Mouse (Mus musculus) CH12.LX (cell line): ENCODE data around the gene Phlpp2. TPM values are rescaled to one million over a fixed set of nuclear protein-coding genes. Genes with fewer than 3 reads are reported as not detected.

Experiments used
- DNase-seq: peaks from one replicate; pipeline ENCODE4 v3.0.0-alpha.2; 2013; ENCODE audit errors: extremely low read depth
- H3K27ac ChIP-seq: 2 replicates; pipeline ENCODE4 v1.5.1; 2012; ENCODE audit warnings: low read depth, mild to moderate bottlenecking, control low read depth, moderate library complexity; ENCODE audit not compliant: insufficient read depth
- H3K27me3 ChIP-seq: replicated peaks from 2 replicates; pipeline ENCODE3; 2012; ENCODE audit warnings: inconsistent platforms
- H3K36me3 ChIP-seq, 2 experiments: replicated peaks in 1 of 2; 2 replicates each; pipeline versions ENCODE3 to v1.6.1; 2012; ENCODE audit warnings: inconsistent platforms in 1 of 2, low read length in 1 of 2, mild to moderate bottlenecking in 1 of 2, mixed read lengths in 1 of 2, moderate library complexity in 1 of 2; ENCODE audit not compliant: control insufficient read depth in 1 of 2, insufficient read depth in 1 of 2
- H3K4me1 ChIP-seq, 2 experiments: 2 replicates each; pipeline ENCODE4 v1.6.1; 2012; ENCODE audit warnings: inconsistent platforms in 1 of 2, moderate library complexity in 1 of 2; ENCODE audit not compliant: insufficient read depth in 2 of 2, control insufficient read depth in 1 of 2
- H3K4me2 ChIP-seq: 2 replicates; pipeline ENCODE4 v1.6.1; 2012; ENCODE audit warnings: low read depth, mild to moderate bottlenecking, control low read depth; ENCODE audit not compliant: poor library complexity, insufficient read depth, severe bottlenecking
- H3K4me3 ChIP-seq, 3 experiments: fragments of 150-350 bp in 1 of 3; sonication (generic) in 1 of 3; replicated peaks in 1 of 3; 2 replicates each; pipeline versions ENCODE3 to v1.5.1; 2011 to 2012; ENCODE audit warnings: low read depth in 2 of 3, low read length in 2 of 3, mild to moderate bottlenecking in 2 of 3, moderate library complexity in 2 of 3, control low read depth in 1 of 3, improper control_type of control experiment in 1 of 3, inconsistent platforms in 1 of 3, mixed read lengths in 1 of 3; ENCODE audit not compliant: poor library complexity in 1 of 3
- H3K79me2 ChIP-seq: replicated peaks from 2 replicates; pipeline ENCODE4 v1.6.1; 2012; ENCODE audit warnings: mild to moderate bottlenecking, moderate library complexity; ENCODE audit not compliant: control insufficient read depth, poor library complexity, insufficient read depth, severe bottlenecking; ENCODE audit errors: extremely low read depth
- H3K9ac ChIP-seq: 2 replicates; pipeline ENCODE4 v1.6.1; 2012; ENCODE audit warnings: low read depth, mild to moderate bottlenecking, control low read depth, moderate library complexity; ENCODE audit not compliant: insufficient read depth
- H3K9me3 ChIP-seq: replicated peaks from 2 replicates; pipeline ENCODE3; 2012; ENCODE audit warnings: low read length, inconsistent platforms, mixed read lengths
- BHLHE40 ChIP-seq: IDR thresholded peaks from 2 replicates; pipeline ENCODE4 v1.6.1; 2011; ENCODE audit warnings: mild to moderate bottlenecking, low read depth, low read length, improper control_type of control experiment
- CHD1 ChIP-seq: IDR thresholded peaks from 2 replicates; pipeline ENCODE4 v1.6.1; 2012; ENCODE audit warnings: low read depth, low read length, improper control_type of control experiment, inconsistent platforms
- CTCF ChIP-seq, 2 experiments: IDR thresholded peaks in 1 of 2; conservative IDR thresholded peaks in 1 of 2; 2 replicates each; pipeline ENCODE4 v1.5.1; 2011 to 2012; ENCODE audit warnings: low read depth in 2 of 2, low read length in 2 of 2, improper control_type of control experiment in 1 of 2, inconsistent platforms in 1 of 2, mild to moderate bottlenecking in 1 of 2, moderate library complexity in 1 of 2
- HCFC1 ChIP-seq: IDR thresholded peaks from 2 replicates; pipeline ENCODE4 v1.6.1; 2012; ENCODE audit warnings: low read depth, mild to moderate bottlenecking, inconsistent platforms, low read length, improper control_type of control experiment
- KAT2A ChIP-seq: IDR thresholded peaks from 2 replicates; pipeline ENCODE4 v1.6.1; 2012; ENCODE audit warnings: low read length, improper control_type of control experiment, inconsistent platforms; ENCODE audit not compliant: insufficient replicate concordance
- MAX ChIP-seq: IDR thresholded peaks from 2 replicates; pipeline ENCODE4 v1.6.1; 2011; ENCODE audit warnings: low read length, improper control_type of control experiment
- MAZ ChIP-seq: IDR thresholded peaks from 2 replicates; pipeline ENCODE4 v1.6.1; 2012; ENCODE audit warnings: low read depth, mild to moderate bottlenecking, inconsistent platforms, low read length, improper control_type of control experiment, moderate library complexity
- MXI1 ChIP-seq: IDR thresholded peaks from 2 replicates; pipeline ENCODE4 v1.6.1; 2011; ENCODE audit warnings: mild to moderate bottlenecking, low read depth, low read length, improper control_type of control experiment
- MYC ChIP-seq: IDR thresholded peaks from 2 replicates; pipeline ENCODE4 v1.6.1; 2011; ENCODE audit warnings: low read depth, mild to moderate bottlenecking, improper control_type of control experiment, low read length
- NELFE ChIP-seq: IDR thresholded peaks from 2 replicates; pipeline ENCODE4 v1.6.1; 2011; ENCODE audit warnings: low read depth, low read length, improper control_type of control experiment
- NRF1 ChIP-seq: IDR thresholded peaks from 2 replicates; pipeline ENCODE4 v1.6.1; 2014; ENCODE audit warnings: low read depth, mild to moderate bottlenecking, inconsistent platforms, low read length, improper control_type of control experiment, moderate library complexity
- RAD21 ChIP-seq: IDR thresholded peaks from 2 replicates; pipeline ENCODE4 v1.6.1; 2011; ENCODE audit warnings: low read depth, mild to moderate bottlenecking, low read length, improper control_type of control experiment, moderate library complexity
- RCOR1 ChIP-seq: conservative IDR thresholded peaks from 2 replicates; pipeline ENCODE4 v1.6.1; 2012; ENCODE audit warnings: low read depth, mild to moderate bottlenecking, inconsistent platforms, low read length, improper control_type of control experiment
- SMC3 ChIP-seq: IDR thresholded peaks from 2 replicates; pipeline ENCODE4 v1.6.1; 2011; ENCODE audit warnings: low read depth, low read length, improper control_type of control experiment
- TBP ChIP-seq: conservative IDR thresholded peaks from 2 replicates; pipeline ENCODE4 v1.6.1; 2011; ENCODE audit warnings: low read depth, low read length, improper control_type of control experiment
- USF1 ChIP-seq: IDR thresholded peaks from 2 replicates; pipeline ENCODE4 v1.6.1; 2014; ENCODE audit warnings: low read depth, mild to moderate bottlenecking, inconsistent platforms, low read length, improper control_type of control experiment
- USF2 ChIP-seq: conservative IDR thresholded peaks from 2 replicates; pipeline ENCODE4 v1.6.1; 2011; ENCODE audit warnings: low read depth, low read length, improper control_type of control experiment
- ZC3H11A ChIP-seq: IDR thresholded peaks from 2 replicates; pipeline ENCODE4 v1.6.1; 2012; ENCODE audit warnings: low read depth, mild to moderate bottlenecking, inconsistent platforms, low read length, improper control_type of control experiment
- ZKSCAN1 ChIP-seq: IDR thresholded peaks from 2 replicates; pipeline ENCODE4 v1.6.1; 2012; ENCODE audit warnings: low read depth, inconsistent platforms, low read length, improper control_type of control experiment, borderline replicate concordance
- dilution Hi-C: fragments of 300-500 bp; cut with MboI; formaldehyde crosslinking; loops from 2 replicates; pipeline ENCODE4 v1.14.3; 2020; ENCODE audit warnings: low sequenced_read_pairs; ENCODE audit not compliant: extremely low pct_unique_long_range_greater_than_20kb, extremely low pct_ligation_motif_present
- in situ Hi-C: fragments of 300-500 bp; cut with MboI; formaldehyde crosslinking; loops from 3 replicates; pipeline ENCODE4 v1.14.3; 2019; ENCODE audit warnings: low sequenced_read_pairs, low pct_ligation_motif_present, low pct_unique_long_range_greater_than_20kb, mixed read lengths
- polyA plus RNA-seq: library from polyadenylated mRNA; unstranded; fragments of >175 nt; gene quantifications from 2 replicates; pipeline ENCODE4 v1.2.1, GENCODE M21; 2012; ENCODE audit warnings: low read depth; ENCODE audit not compliant: insufficient read length
- total RNA-seq, 2 experiments: library from RNA; depleted of rRNA; stranded (reverse); fragments of 300-350 nt in 1 of 2; fragments of >200 nt in 1 of 2; gene quantifications; 2 replicates each; pipeline ENCODE4 v1.2.3; 2012 to 2014

Gene Phlpp2
- total and polyA plus RNA-seq, 3 experiments, result 3.1 to 9.2 (median 3.5) TPM

GRCm38 (mm10) chr8:109839822-109840221, 28.5 kb upstream of the Phlpp2 start:
- H3K4me2 ChIP-seq, result no peak overlapping the region
- in situ Hi-C loops (no loop called here), dilution Hi-C loops (no loop called here)
- TF ChIP-seq ZKSCAN1, result no peak
- TF ChIP-seq ZC3H11A, result no peak
- TF ChIP-seq MYC, result no peak
- TF ChIP-seq RAD21, result no peak
- TF ChIP-seq USF1, result no peak
- TF ChIP-seq CTCF (conservative IDR thresholded peaks at IDR 0.05 in 1 of 2, IDR thresholded peaks at IDR 0.05 in 1 of 2; ENCODE audit: low read depth in 2 of 2, low read length in 2 of 2), result no peak
- no peak for TF ChIP-seq MAX
- no peak for TF ChIP-seq TBP
- TF ChIP-seq USF2, result no peak
- H3K27ac ChIP-seq, result no peak overlapping the region
- H3K79me2 ChIP-seq, result no peaks in the 10 kb centered on the region
- H3K27me3 ChIP-seq, result no peaks in the 10 kb centered on the region
- peaks cover 36 to 67% of the 10 kb centered on the region in 2 experiments for H3K36me3 ChIP-seq
- no peaks in the 10 kb centered on the region for H3K9me3 ChIP-seq
- no peak overlapping the region for H3K9ac ChIP-seq
- no peaks in the 10 kb centered on the region for H3K4me1 ChIP-seq
- DNase-seq, result no peak
- no peak overlapping the region for H3K4me3 ChIP-seq

- no peaks in the 10 kb centered on the region for H3K4me1 ChIP-seq
- no peak overlapping the region for H3K27ac ChIP-seq
- no peaks in the 10 kb centered on the region for H3K27me3 ChIP-seq
- no peaks in the 10 kb centered on the region for H3K9me3 ChIP-seq
- no peaks in the 10 kb centered on the region for H3K79me2 ChIP-seq
- no peak overlapping the region for H3K9ac ChIP-seq
- dilution Hi-C loops, result no loop called here
- in situ Hi-C loops, result no loop called here
- no peak overlapping the region for H3K4me3 ChIP-seq
- no peak for TF ChIP-seq USF1
- no peak for TF ChIP-seq MAX
- TF ChIP-seq RCOR1, result no peak
- TF ChIP-seq NELFE, result no peak
- TF ChIP-seq CHD1, result no peak
- TF ChIP-seq MXI1, result no peak
- TF ChIP-seq USF2, result no peak
- no peak for TF ChIP-seq HCFC1
- TF ChIP-seq MAZ, result no peak
- no peak overlapping the region for H3K4me2 ChIP-seq
- no peak for DNase-seq
- peaks cover 35 to 73% of the 10 kb centered on the region in 2 experiments for H3K36me3 ChIP-seq
Observed at GRCm38 (mm10) chr8:109842468-109842867, 25.9 kb upstream of the Phlpp2 start.

GRCm38 (mm10) chr8:109847866-109848265, 20.5 kb upstream of the Phlpp2 start:
- dilution Hi-C loops, result no loop called here

More at GRCm38 (mm10) chr8:109847866-109848265, 20.5 kb upstream of the Phlpp2 start:
- Histone ChIP-seq H3K4me3 (no peak overlapping the region), H3K9ac (no peak overlapping the region), H3K9me3 (no peaks in the 10 kb centered on the region), H3K27me3 (no peaks in the 10 kb centered on the region), H3K79me2 (no peaks in the 10 kb centered on the region), H3K36me3 (peaks cover 49 to 84% of the 10 kb centered on the region in 2 experiments), H3K27ac (no peak overlapping the region), H3K4me2 (no peak overlapping the region), H3K4me1 (no peaks in the 10 kb centered on the region)
- TF ChIP-seq NRF1, result no peak
- no peak for TF ChIP-seq KAT2A
- no peak for TF ChIP-seq USF2
- TF ChIP-seq BHLHE40, result no peak
- no peak for TF ChIP-seq SMC3
- in situ Hi-C loops, result no loop called here
- DNase-seq, result no peak
